Mouse (Mus musculus): Measurements from ENCODE around the gene Gm43517. TPM values are rescaled to one million over a fixed set of nuclear protein-coding genes. Genes with fewer than 3 reads are reported as not detected.
A peak's percentile ranks its signal among the peaks of the same experiment; 100 is the strongest.

Gm43517 gene
- total RNA-seq, 2 experiments from 2014 or later, result not detected

- DNase-seq (ENCODE audit: low spot score in 2 of 2), result no peak
These were observed 589 bp upstream of the Gm43517 start for GRCm38 (mm10) chr12:49384295-49384875.

DNA sequence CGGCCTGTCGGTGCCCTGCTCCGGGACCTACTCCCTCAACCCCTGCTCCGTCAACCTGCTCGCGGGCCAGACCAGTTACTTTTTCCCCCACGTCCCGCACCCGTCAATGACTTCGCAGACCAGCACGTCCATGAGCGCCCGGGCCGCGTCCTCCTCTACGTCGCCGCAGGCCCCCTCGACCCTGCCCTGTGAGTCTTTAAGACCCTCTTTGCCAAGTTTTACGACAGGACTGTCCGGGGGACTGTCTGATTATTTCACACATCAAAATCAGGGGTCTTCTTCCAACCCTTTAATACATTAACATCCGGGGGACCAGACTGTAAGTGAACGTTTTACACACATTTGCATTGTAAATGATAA lies 637 bp downstream of the Gm43517 start:
- no peak for DNase-seq (ENCODE audit: low spot score in 2 of 2)

- DNase-seq (ENCODE audit: low spot score in 2 of 2), result no peak
These were observed 1.3 kb downstream of the Gm43517 start for GRCm38 (mm10) chr12:49386081-49386805.

DNA sequence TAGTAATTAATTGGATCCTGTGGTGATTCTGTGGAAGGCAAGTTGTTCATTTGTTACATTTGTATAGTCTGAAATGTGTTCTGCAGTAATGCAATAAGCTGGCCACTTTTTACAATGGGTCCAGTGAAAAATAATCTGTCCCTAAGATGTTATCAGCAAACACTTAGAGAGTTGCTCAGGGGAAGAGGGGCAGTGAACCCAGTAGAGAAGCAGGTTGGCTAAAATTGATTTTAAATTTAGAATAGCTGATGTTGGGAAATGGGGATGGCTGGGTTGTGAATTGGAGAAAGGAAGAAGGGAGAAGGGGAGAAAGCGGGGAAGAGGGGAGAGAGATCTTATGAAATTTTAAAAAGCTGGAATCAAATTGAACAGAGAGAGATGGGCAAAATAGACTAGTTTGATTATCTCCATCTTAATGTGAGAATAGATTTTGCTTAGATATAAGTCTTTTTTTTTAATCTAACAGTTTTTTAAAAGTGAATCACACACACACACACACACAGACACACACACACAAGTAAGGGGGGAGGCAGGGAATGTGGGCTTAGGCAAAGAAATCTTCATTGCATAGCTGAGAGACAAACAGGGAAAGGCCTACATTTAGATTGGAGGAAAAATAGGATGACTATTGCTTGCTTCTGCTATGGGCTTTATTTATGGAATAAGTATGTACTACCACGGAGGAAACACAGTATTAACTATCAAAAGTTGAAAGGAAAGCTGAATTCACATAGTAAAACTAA lies 3.1 kb downstream of the Gm43517 start:
- DNase-seq (ENCODE audit: low spot score in 2 of 2), result no peak

DNA sequence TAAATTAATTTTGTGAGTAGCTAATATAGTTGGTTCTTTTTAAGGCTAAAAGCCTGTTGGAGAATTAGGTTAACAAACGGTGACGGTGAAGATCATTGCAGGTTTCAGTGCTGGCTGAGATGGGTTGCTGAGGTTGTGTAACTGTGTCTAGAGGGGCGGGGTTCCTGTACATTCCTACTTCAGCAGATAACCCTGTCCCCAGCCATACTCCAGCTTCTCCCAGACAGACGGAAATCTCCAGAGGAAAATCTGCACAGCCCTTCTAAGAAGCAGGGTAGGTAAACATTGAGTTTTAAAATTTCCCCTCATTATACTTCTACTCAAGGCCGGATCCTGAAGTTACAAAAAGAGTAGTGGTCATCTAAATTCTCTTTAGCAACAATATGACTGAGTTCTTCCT lies 4.7 kb downstream of the Gm43517 start:
- DNase-seq (ENCODE audit: low spot score in 2 of 2), result no peak

GRCm38 (mm10) chr12:49390257-49390656 lies 5.3 kb downstream of the Gm43517 start:
- DNase-seq (ENCODE audit: low spot score in 2 of 2), result no peak

- DNase-seq (ENCODE audit: low spot score in 2 of 2), result no peak
These were observed 5.9 kb downstream of the Gm43517 start for GRCm38 (mm10) chr12:49390926-49391304.

DNA sequence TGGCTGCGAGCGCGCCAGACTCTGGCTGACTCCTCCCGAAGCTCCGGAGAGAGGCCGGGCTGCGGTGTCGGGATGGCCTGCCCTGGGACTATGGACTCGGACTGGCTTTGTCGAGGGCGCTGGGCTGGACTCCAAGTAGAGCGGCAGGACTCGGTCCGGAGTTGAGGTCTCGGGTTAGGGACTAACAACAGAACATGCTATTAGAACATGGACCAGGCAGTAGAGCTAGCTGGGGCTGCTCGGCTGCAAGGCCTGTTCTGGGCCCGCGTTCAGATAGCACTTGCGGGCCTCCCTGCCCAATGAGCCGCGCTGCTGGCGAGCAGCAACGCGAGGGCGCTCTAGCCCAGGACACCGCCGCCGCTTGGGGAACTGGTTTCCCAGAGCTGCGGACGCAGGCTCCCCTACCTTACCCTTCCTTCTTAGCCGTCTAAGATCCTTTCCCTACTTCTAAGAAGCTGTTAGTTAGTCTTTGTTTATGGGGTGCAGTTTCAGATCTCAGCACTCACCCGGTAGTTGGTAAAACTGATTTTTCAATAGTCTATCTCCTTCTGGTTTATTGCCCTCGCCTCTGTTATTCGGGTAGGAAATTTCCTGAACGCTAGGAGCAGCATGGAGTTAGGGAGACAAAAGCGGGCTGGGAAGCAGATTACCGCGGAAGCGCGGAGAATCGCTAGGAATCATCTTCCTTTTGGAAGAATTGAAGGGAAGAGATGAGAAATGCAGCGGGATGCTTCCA lies 6.5 kb downstream of the Gm43517 start:
- DNase-seq (ENCODE audit: low spot score in 2 of 2), result peak in 1 of 2 experiments; percentile 42

DNA sequence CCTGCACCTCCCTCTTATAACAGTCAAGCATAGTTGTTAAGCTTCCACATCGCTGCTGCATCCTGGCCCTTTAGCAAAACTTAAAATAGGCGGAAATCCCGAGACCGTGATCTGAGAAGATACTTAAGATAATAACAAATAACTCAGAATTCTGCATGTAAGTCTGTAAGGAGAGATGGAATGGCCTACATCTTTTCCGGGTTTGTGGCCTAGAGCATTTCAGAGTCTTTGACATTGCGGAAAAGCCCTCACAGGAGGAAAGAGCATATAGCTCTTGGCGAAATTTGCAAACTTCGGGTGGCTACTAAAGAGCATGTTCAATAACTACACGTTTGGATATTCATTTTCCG lies 7.0 kb downstream of the Gm43517 start:
- DNase-seq (ENCODE audit: low spot score in 2 of 2), result no peak

DNA sequence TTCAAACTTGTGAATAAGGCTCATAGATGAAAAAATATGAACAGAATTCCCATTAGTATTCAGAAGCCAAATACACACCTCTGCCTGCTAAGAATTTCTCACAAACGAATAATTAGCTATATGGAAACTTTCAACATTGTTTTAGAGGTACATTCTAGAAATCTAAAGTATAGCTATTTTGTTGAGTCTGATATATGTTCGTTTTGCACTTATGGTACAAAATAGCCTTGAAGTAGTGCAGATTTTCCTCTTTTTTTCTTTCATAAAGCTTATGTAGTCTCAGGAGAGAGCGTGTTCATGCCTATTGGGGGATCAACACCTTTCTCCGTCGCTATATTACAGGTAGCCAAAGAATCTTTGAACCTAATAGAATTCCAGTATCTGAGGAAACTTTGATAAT lies 7.9 kb downstream of the Gm43517 start:
- DNase-seq (ENCODE audit: low spot score in 2 of 2), result no peak

GRCm38 (mm10) chr12:49393639-49394038 lies 8.7 kb downstream of the Gm43517 start:
- DNase-seq (ENCODE audit: low spot score in 2 of 2), result no peak

- DNase-seq (ENCODE audit: low spot score in 2 of 2), result no peak
These were observed 9.2 kb downstream of the Gm43517 start for GRCm38 (mm10) chr12:49394181-49394580.

DNA sequence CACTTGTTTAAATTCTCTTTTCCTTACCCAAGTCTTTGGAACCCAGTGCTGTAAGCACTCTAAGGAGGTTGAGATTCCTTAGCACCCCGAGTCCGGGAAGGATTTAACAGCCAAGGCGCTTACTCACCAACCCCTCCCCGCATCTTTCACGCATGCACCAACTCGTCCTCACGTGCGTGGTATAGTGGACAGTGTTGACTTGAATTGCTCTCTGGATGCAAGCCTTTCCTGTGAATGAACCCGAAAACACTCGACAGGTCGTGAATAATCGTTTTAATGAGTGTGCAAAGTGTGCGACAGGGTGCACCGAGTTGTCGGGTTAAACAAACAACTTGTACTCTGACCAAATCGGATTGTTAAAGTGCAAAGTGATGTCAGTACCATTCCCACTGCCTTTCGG lies 9.9 kb downstream of the Gm43517 start:
- DNase-seq (ENCODE audit: low spot score in 2 of 2), result no peak

GRCm38 (mm10) chr12:49395969-49396368 lies 11.0 kb downstream of the Gm43517 start:
- no peak for DNase-seq (ENCODE audit: low spot score in 2 of 2)

- no peak for DNase-seq (ENCODE audit: low spot score in 2 of 2)
These were observed 11.8 kb downstream of the Gm43517 start for GRCm38 (mm10) chr12:49396776-49397175.

DNA sequence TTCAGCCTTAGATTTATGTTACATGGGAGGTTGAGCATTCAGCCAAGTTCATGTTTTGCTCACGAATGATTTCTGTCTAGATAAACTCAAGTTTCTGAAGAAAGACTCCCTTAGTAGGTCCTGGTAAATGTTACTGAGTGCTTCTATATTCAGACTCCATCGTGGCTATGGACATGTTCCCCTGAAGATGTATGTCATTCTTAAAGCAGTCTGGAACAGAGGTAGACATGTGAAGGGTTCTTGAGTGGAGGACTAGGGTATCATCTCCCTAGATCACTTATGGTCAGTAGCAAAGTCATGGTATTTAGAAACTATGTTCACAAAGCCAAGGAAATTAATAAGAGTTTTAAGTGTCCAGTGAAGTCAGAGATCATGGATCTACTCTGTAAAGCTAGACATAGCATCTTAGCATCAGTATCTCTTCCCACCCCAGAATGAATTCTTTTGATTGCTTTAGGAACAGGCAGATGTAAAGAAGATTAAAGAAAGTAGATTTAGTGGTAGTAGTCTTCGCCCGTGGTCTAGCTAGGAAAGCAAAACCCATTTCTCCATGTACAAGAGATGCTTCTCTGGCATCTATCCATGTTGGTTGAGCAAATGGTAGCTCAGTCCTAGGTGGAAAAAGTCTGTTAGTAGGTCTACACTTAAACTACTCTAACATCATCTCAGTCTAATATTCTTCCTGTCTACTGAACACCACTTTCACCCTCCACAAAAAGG lies 12.6 kb downstream of the Gm43517 start:
- no peak for DNase-seq (ENCODE audit: low spot score in 2 of 2)

DNA sequence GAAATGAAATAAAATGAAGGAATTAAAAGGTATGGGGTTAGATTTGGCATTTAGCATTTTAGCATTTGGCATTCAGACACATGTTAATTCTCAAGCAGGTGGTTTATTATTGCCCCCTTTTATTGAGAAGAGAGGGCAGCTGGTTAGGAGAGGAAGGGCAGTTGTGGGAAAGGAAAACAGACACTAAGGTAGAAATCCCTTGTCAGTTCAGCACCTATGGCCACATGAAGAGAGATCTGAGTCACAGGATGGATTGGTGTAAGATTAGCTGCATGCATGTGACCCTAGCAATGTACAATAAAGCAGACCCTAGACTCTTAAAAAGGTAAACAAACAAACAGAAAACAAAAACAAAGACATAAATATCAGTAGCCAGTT lies 13.2 kb downstream of the Gm43517 start:
- no peak for DNase-seq (ENCODE audit: low spot score in 2 of 2)

DNA sequence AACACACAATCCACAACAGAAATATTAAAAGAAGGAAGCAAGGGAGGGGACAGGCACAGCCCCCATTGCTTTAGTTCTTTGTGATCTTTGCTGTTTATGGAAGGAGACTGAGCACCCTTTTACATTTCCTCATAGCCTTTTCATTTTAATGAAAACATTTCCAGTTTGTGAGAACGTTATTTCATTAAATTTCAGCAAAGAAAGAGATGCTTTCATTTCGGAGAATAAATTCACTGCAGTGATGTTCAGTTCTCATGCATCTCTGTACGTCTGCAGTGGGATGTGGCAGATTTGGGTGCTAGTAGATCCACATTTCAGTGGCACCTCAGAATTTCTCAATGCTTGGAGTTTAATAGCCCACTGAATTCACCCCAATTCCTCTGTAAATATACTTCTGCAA lies 13.7 kb downstream of the Gm43517 start:
- no peak for DNase-seq (ENCODE audit: low spot score in 2 of 2)

DNA sequence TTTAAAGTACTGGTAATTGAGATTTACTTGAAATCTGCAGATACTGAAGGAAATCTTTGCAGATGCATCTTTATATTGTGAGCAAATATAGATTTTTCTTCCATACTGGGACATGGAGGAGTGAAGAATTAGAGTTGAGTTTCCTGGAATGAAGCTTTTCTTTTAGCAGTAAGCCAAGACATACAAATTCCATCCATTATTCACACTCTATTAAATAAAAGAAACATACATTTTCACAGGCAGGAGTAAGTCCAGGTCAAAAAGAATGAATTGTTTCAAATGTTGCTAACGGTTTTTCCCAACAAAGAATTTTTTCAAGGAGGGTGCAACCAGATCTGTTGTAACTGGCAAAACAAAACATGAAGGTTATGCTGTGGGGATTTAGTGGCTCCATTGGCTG lies 14.6 kb downstream of the Gm43517 start:
- DNase-seq (ENCODE audit: low spot score in 2 of 2), result no peak

GRCm38 (mm10) chr12:49400036-49400852 lies 15.3 kb downstream of the Gm43517 start:
- no peak for DNase-seq (ENCODE audit: low spot score in 2 of 2)

GRCm38 (mm10) chr12:49400853-49401118 lies 15.8 kb downstream of the Gm43517 start:
- no peak for DNase-seq (ENCODE audit: low spot score in 2 of 2)

All from gastrocnemius, postnatal 4 days (tissue).